Mouse (Mus musculus): ENCODE measurements at regions not wholly inside any gene's neighbourhood (a gene's known extent, or its start where the extent isn't known, plus 50 kb on each side); places are given as distances from the start of the nearest gene placed in this dataset.
A peak's percentile ranks its signal among the peaks of the same experiment; 100 is the strongest.

- no peaks in the 10 kb centered on the region for H3K27me3 ChIP-seq (ENCODE audit: control insufficient read depth, insufficient read depth, low read length)
- H3K4me3 ChIP-seq (ENCODE audit: low read depth, low read length), result no peak overlapping the region
- H3K4me1 ChIP-seq (ENCODE audit: control insufficient read depth, insufficient read depth, insufficient read length, low read length), result peaks cover 4% of the 10 kb centered on the region; the same call in 1 of the 2 replicates
- no peaks in the 10 kb centered on the region for H3K36me3 ChIP-seq (ENCODE audit: control insufficient read depth, insufficient read depth, low read length)
- TF ChIP-seq POLR2A (IDR thresholded peaks at IDR 0.05; ENCODE audit: low read depth, low read length) (no peak), CTCF (IDR thresholded peaks at IDR 0.05; ENCODE audit: extremely low read depth, insufficient read length, insufficient replicate concordance, low read depth, low read length) (no peak)
- no peak overlapping the region for H3K27ac ChIP-seq (ENCODE audit: insufficient read depth, low read depth, low read length)
- 26% methylated on average over 10 of the region's 10 CpGs for WGBS
Measured at GRCm38 (mm10) chr1:42505048-42505729, 190.4 kb upstream of the Pou3f3 start.

- WGBS, result 97% methylated on average over 3 of the region's 3 CpGs
Measured at GRCm38 (mm10) chr1:42514417-42514816, 181.2 kb upstream of the Pou3f3 start.

GRCm38 (mm10) chr1:42524401-42524800 lies 171.2 kb upstream of the Pou3f3 start:
- H3K4me3 ChIP-seq (ENCODE audit: low read depth, low read length), result no peak overlapping the region
- WGBS, result 54% methylated on average over 4 of the region's 4 CpGs
- TF ChIP-seq POLR2A (IDR thresholded peaks at IDR 0.05; ENCODE audit: low read depth, low read length) (no peak), CTCF (IDR thresholded peaks at IDR 0.05; ENCODE audit: extremely low read depth, insufficient read length, insufficient replicate concordance, low read depth, low read length) (no peak)
- no peaks in the 10 kb centered on the region for H3K27me3 ChIP-seq (ENCODE audit: control insufficient read depth, insufficient read depth, low read length)
- H3K4me1 ChIP-seq (ENCODE audit: control insufficient read depth, insufficient read depth, insufficient read length, low read length), result no peaks in the 10 kb centered on the region
- no peak overlapping the region for H3K27ac ChIP-seq (ENCODE audit: insufficient read depth, low read depth, low read length)
- no peaks in the 10 kb centered on the region for H3K36me3 ChIP-seq (ENCODE audit: control insufficient read depth, insufficient read depth, low read length)

More at GRCm38 (mm10) chr1:42514417-42514816, 181.2 kb upstream of the Pou3f3 start:
- TF ChIP-seq POLR2A (IDR thresholded peaks at IDR 0.05; ENCODE audit: low read depth, low read length) (no peak), CTCF (IDR thresholded peaks at IDR 0.05; ENCODE audit: extremely low read depth, insufficient read length, insufficient replicate concordance, low read depth, low read length) (peak; percentile 23; the same call in 1 of the 2 replicates)
- H3K27me3 ChIP-seq (ENCODE audit: control insufficient read depth, insufficient read depth, low read length), result no peaks in the 10 kb centered on the region
- H3K27ac ChIP-seq (ENCODE audit: insufficient read depth, low read depth, low read length), result no peak overlapping the region
- H3K4me1 ChIP-seq (ENCODE audit: control insufficient read depth, insufficient read depth, insufficient read length, low read length), result no peaks in the 10 kb centered on the region
- no peaks in the 10 kb centered on the region for H3K36me3 ChIP-seq (ENCODE audit: control insufficient read depth, insufficient read depth, low read length)
- H3K4me3 ChIP-seq (ENCODE audit: low read depth, low read length), result no peak overlapping the region

GRCm38 (mm10) chr1:42527746-42528476 lies 167.7 kb upstream of the Pou3f3 start:
- no peaks in the 10 kb centered on the region for H3K36me3 ChIP-seq (ENCODE audit: control insufficient read depth, insufficient read depth, low read length)
- no peaks in the 10 kb centered on the region for H3K4me1 ChIP-seq (ENCODE audit: control insufficient read depth, insufficient read depth, insufficient read length, low read length)
- no peak for TF ChIP-seq CTCF (IDR thresholded peaks at IDR 0.05; ENCODE audit: extremely low read depth, insufficient read length, insufficient replicate concordance, low read depth, low read length)
- TF ChIP-seq POLR2A (IDR thresholded peaks at IDR 0.05; ENCODE audit: low read depth, low read length), result no peak
- no peak overlapping the region for H3K4me3 ChIP-seq (ENCODE audit: low read depth, low read length)
- no peaks in the 10 kb centered on the region for H3K27me3 ChIP-seq (ENCODE audit: control insufficient read depth, insufficient read depth, low read length)
- WGBS, result 54% methylated on average over 11 of the region's 11 CpGs
- no peak overlapping the region for H3K27ac ChIP-seq (ENCODE audit: insufficient read depth, low read depth, low read length)

- Histone ChIP-seq H3K4me1 (ENCODE audit: control insufficient read depth, insufficient read depth, insufficient read length, low read length) (no peaks in the 10 kb centered on the region), H3K36me3 (ENCODE audit: control insufficient read depth, insufficient read depth, low read length) (no peaks in the 10 kb centered on the region), H3K27ac (ENCODE audit: insufficient read depth, low read depth, low read length) (no peak overlapping the region), H3K27me3 (ENCODE audit: control insufficient read depth, insufficient read depth, low read length) (no peaks in the 10 kb centered on the region), H3K4me3 (ENCODE audit: low read depth, low read length) (no peak overlapping the region)
- TF ChIP-seq CTCF (IDR thresholded peaks at IDR 0.05; ENCODE audit: extremely low read depth, insufficient read length, insufficient replicate concordance, low read depth, low read length) (no peak), POLR2A (IDR thresholded peaks at IDR 0.05; ENCODE audit: low read depth, low read length) (no peak)
- 55% methylated on average over 6 of the region's 6 CpGs for WGBS
Measured at GRCm38 (mm10) chr1:42532908-42533307, 162.7 kb upstream of the Pou3f3 start.

GRCm38 (mm10) chr1:42539066-42539539 lies 156.5 kb upstream of the Pou3f3 start:
- Histone ChIP-seq H3K36me3 (ENCODE audit: control insufficient read depth, insufficient read depth, low read length) (no peaks in the 10 kb centered on the region), H3K27me3 (ENCODE audit: control insufficient read depth, insufficient read depth, low read length) (no peaks in the 10 kb centered on the region), H3K27ac (ENCODE audit: insufficient read depth, low read depth, low read length) (no peak overlapping the region), H3K4me3 (ENCODE audit: low read depth, low read length) (no peak overlapping the region), H3K4me1 (ENCODE audit: control insufficient read depth, insufficient read depth, insufficient read length, low read length) (no peaks in the 10 kb centered on the region)
- TF ChIP-seq POLR2A (IDR thresholded peaks at IDR 0.05; ENCODE audit: low read depth, low read length), result no peak
- no peak for TF ChIP-seq CTCF (IDR thresholded peaks at IDR 0.05; ENCODE audit: extremely low read depth, insufficient read length, insufficient replicate concordance, low read depth, low read length)
- 66% methylated on average over 18 of the region's 18 CpGs for WGBS

Data from small intestine, adult 2 months (tissue).